Mouse (Mus musculus): ENCODE measurements at regions not wholly inside any gene's neighbourhood (a gene's known extent, or its start where the extent isn't known, plus 50 kb on each side); places are given as distances from the start of the nearest gene placed in this dataset.

DNA sequence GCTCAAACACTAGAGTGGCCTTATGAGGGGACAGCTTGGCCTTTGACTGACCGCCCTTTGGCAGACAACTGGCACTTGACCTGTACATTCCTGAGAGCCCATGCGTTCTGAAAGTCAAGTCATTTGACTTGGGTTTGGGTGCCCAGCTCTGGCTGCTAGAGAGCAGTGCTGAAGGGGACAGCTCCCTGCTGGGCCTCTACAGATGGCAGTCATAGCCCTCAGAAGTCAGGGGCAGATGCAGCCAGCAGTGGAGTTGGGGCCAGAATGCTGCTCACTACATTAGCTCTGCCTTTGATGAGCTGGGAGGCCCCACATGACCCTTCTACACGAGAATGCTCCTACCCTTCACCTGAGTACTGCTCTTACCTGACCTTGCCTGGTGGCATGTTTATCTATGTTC is 58.3 kb upstream of the Twist2 start:
- no peak for DNase-seq

DNA sequence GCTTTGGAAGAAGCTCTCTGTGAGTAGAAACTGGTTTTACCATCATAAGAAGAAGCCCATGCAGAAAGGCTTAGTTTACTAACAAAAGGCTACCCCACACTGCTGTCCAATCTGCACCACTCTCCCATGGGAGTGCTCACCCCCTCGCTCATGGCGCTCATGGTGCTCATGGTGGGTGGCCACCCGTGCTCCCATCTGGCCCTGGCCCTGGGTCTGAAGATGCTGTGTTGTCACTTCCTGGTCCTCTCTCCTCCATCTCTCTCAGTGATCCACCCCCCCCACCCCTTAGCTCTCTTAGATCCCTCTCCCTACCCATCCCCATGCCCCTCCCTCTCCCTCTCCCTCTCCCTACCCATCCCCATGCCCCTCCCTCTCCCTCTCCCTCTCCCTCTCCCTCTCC is 57.2 kb upstream of the Twist2 start:
- DNase-seq = no peak

DNA sequence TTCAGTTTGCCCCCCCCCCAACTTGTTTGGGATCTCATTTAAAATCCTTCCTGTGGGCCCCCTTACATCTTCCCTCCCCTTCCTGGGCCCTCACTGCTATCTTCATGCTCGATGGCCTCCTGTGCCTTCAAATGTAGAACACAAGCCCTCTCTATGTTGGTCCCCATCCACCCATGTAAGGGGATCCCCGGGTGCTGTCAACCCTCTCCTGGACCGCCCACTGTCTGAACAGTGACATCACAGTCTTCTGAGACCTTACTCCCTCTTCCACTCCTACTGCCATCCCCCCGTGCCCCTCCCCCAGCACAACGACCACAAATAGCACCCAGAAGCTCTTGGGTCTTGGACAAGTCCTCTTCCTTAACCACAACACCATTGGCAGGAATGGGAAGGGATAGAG is 56.6 kb upstream of the Twist2 start:
- DNase-seq = no peak

- no peak for DNase-seq
Observed at GRCm38 (mm10) chr1:91747583-91747982, 53.7 kb upstream of the Twist2 start.

Measured in right cerebral cortex, postnatal 14 days (tissue).